Mouse (Mus musculus) hematopoietic multipotent progenitor cell, adult 10-12 weeks (in vitro differentiated cells): ENCODE data around the gene Rabac1. TPM values are rescaled to one million over a fixed set of nuclear protein-coding genes. Genes with fewer than 3 reads are reported as not detected.

Experiments
- polyA plus RNA-seq: library from polyadenylated mRNA; stranded (reverse); fragments of >175 nt; gene quantifications from 2 replicates; pipeline ENCODE4 v1.2.3, GENCODE M21; 2012; ENCODE audit warnings: low replicate concordance

The Rabac1 gene
- polyA plus RNA-seq, result 384 and 783 TPM in 2 replicates

GRCm38 (mm10) chr7:24971972-24972893 is at the start of gene Rabac1:
Rabac1 (minus strand) TSS chr7:24972754.

GRCm38 (mm10) chr7:25005421-25006065 is 33.0 kb upstream of the Rabac1 start, which contains the start of gene Atp1a3:
Atp1a3 (minus strand) TSS chr7:25005958.

GRCm38 (mm10) chr7:24944257-24944950 is 28.1 kb downstream of the Rabac1 start, which contains the start of gene Gm4881:
Gm4881 (minus strand) TSS chr7:24944494.

Other genes starting within 250 kb of the Rabac1 start
- not detected in 2 replicates for gene Gm4763, start 245.8 kb downstream of the Rabac1 start, polyA plus RNA-seq
- 13.0 and 17.4 TPM in 2 replicates for gene Cd177, start 212.4 kb downstream of the Rabac1 start, polyA plus RNA-seq
- gene Ceacam10, start 195.5 kb downstream of the Rabac1 start, polyA plus RNA-seq, result 0.33 and 0.85 TPM in 2 replicates
- 29.7 and 64.5 TPM in 2 replicates for gene Gm9844, start 110.5 kb downstream of the Rabac1 start, polyA plus RNA-seq
- gene Lypd4, start 102.8 kb downstream of the Rabac1 start, polyA plus RNA-seq, result not detected in 2 replicates
- not detected in 2 replicates for gene Dmrtc2, start 102.7 kb downstream of the Rabac1 start, polyA plus RNA-seq
- gene Rps19, start 88.4 kb downstream of the Rabac1 start, polyA plus RNA-seq, result 2,483 and 3,423 TPM in 2 replicates
- 785 and 2,403 TPM in 2 replicates for gene Cd79a, start 75.4 kb downstream of the Rabac1 start, polyA plus RNA-seq
- gene Arhgef1, start 69.8 kb downstream of the Rabac1 start, polyA plus RNA-seq, result 1,525 and 2,253 TPM in 2 replicates
- 0.17 TPM in 1 of 2 replicates, not detected in the other for gene Gm4881, start 28.3 kb downstream of the Rabac1 start, polyA plus RNA-seq
- gene Atp1a3, start 33.2 kb upstream of the Rabac1 start, polyA plus RNA-seq, result 50.1 and 135 TPM in 2 replicates
- gene Grik5, start 99.6 kb upstream of the Rabac1 start, polyA plus RNA-seq, result 7.5 and 16.2 TPM in 2 replicates
- 46.0 and 87.0 TPM in 2 replicates for gene Zfp574, start 99.8 kb upstream of the Rabac1 start, polyA plus RNA-seq
- 393 and 487 TPM in 2 replicates for gene Pou2f2, start 207.0 kb upstream of the Rabac1 start, polyA plus RNA-seq
- 86.8 and 170 TPM in 2 replicates for gene Dedd2, start 247.9 kb upstream of the Rabac1 start, polyA plus RNA-seq
- gene Zfp526, start 248.7 kb upstream of the Rabac1 start, polyA plus RNA-seq, result 19.3 and 28.6 TPM in 2 replicates